In the genomic region with DNA sequence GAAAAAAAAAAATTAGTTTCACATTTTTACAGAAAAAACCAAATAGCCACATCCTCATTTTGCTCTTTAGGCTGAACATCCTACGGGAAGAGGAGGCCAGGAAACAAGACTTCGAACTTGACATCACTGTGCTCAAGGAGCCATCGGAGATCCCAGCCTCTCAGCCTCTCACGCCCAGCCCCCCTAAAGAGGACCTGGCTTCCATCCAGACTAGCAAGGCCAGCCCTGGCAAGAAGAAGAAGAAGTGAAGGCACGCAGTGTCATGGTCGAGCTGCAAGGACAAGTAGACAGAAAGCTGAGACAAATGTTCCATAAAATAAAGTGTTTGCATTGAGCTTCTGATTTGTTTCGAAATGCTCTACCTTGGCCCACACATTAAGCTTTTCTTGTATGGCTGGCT, we compare ENCODE assay signal across 40 mouse cellular contexts. TPM values are rescaled to one million over a fixed set of nuclear protein-coding genes. Genes with fewer than 3 reads are reported as not detected.
DNase-seq lines count a peak whose midpoint lies in the region; ATAC-seq lines count a peak whose summit lies in the region.
"Had no signal": no experiment of that assay in that cellular context is flagged by ENCODE, and none has a peak within 500 bp of the region (broad histone marks: within the 10 kb centered on the region; RNA-seq: fewer than 3 reads in every experiment).

No protein-coding gene starts in this region.

- H3K27ac ChIP-seq in heart, embryonic 13.5 days (replicated peaks), result no peak overlapping the region
- no peak overlapping the region for H3K27ac ChIP-seq in intestine, embryonic 16.5 days (ENCODE audit: low read length)
- no peak overlapping the region for H3K27ac ChIP-seq in hindbrain, embryonic 13.5 days
- H3K27ac ChIP-seq: embryonic facial prominence, embryonic 13.5 days; forebrain, embryonic 10.5 days; forebrain, embryonic 15.5 days; hindbrain, embryonic 14.5 days; kidney, postnatal 0 days; limb, embryonic 10.5 days; limb, embryonic 15.5 days; liver, embryonic 14.5 days; midbrain, embryonic 12.5 days; stomach, postnatal 0 days had no signal

- 0 out of 2 replicates have a peak overlapping the region, but pooled peaks have one; percentile 19 for H3K9ac ChIP-seq in heart, embryonic 13.5 days
- H3K9ac ChIP-seq in intestine, embryonic 16.5 days (ENCODE audit: low read depth, low read length), result no peak overlapping the region
- H3K9ac ChIP-seq in hindbrain, embryonic 13.5 days, result no peak overlapping the region
- H3K9ac ChIP-seq: embryonic facial prominence, embryonic 13.5 days; forebrain, embryonic 15.5 days; hindbrain, embryonic 14.5 days; limb, embryonic 15.5 days; liver, embryonic 14.5 days; midbrain, embryonic 12.5 days had no signal

- H3K4me1 ChIP-seq in heart, embryonic 13.5 days, result peaks cover 9% of the 10 kb centered on the region
- H3K4me1 ChIP-seq in intestine, embryonic 16.5 days (ENCODE audit: control insufficient read depth, insufficient read depth, low read length), result peaks cover 3% of the 10 kb centered on the region
- peaks cover 4% of the 10 kb centered on the region; the same call in 1 of the 2 replicates for H3K4me1 ChIP-seq in hindbrain, embryonic 13.5 days (replicated peaks)

- no peak overlapping the region for H3K4me2 ChIP-seq in heart, embryonic 13.5 days
- no peak overlapping the region for H3K4me2 ChIP-seq in intestine, embryonic 16.5 days (ENCODE audit: low read depth, low read length)
- H3K4me2 ChIP-seq in hindbrain, embryonic 13.5 days, result no peak overlapping the region
- H3K4me2 ChIP-seq: embryonic facial prominence, embryonic 13.5 days; forebrain, embryonic 15.5 days; heart, embryonic 11.5 days; hindbrain, embryonic 14.5 days; limb, embryonic 15.5 days; midbrain, embryonic 12.5 days had no signal

- no peak for DNase-seq in heart, adult 18-20 months
- DNase-seq in ovary, adult 18-20 months (ENCODE audit: low spot score), result peak; percentile 83
- DNase-seq in ovary, postnatal 10 days (ENCODE audit: low spot score), result no peak
- peak; percentile 80 for DNase-seq in adrenal gland, postnatal 14 days
- DNase-seq: cerebellum, adult 8-10 months; gastrocnemius, postnatal 25 days; heart, adult 11 months; heart, postnatal 4 days; kidney, adult 8-10 months; kidney, postnatal 4 days; lung, adult 2 months; right cerebral cortex, postnatal 4 days; thymus, postnatal 4 days had no signal

- no peak overlapping the region for H3K4me3 ChIP-seq in heart, embryonic 13.5 days
- no peak overlapping the region for H3K4me3 ChIP-seq in intestine, embryonic 16.5 days (ENCODE audit: low read length)
- no peak overlapping the region for H3K4me3 ChIP-seq in hindbrain, embryonic 13.5 days
- H3K4me3 ChIP-seq: embryonic facial prominence, embryonic 13.5 days; forebrain, embryonic 10.5 days; forebrain, embryonic 15.5 days; limb, embryonic 10.5 days; limb, embryonic 15.5 days; midbrain, embryonic 12.5 days had no signal

- no peak for ATAC-seq in heart, embryonic 13.5 days (ENCODE audit: extremely low read depth, insufficient number of reproducible peaks, low FRiP score, low TSS enrichment)
- ATAC-seq in intestine, embryonic 16.5 days, result no peak
- ATAC-seq in hindbrain, embryonic 13.5 days (ENCODE audit: low FRiP score), result no peak
- ATAC-seq: forebrain, embryonic 15.5 days; Patski had no signal

- no peaks in the 10 kb centered on the region for H3K27me3 ChIP-seq in heart, embryonic 13.5 days (replicated peaks)
- H3K27me3 ChIP-seq in intestine, embryonic 16.5 days (replicated peaks; ENCODE audit: control insufficient read depth, insufficient read depth, low read length), result no peaks in the 10 kb centered on the region
- no peaks in the 10 kb centered on the region for H3K27me3 ChIP-seq in hindbrain, embryonic 13.5 days
- H3K27me3 ChIP-seq: embryonic facial prominence, embryonic 13.5 days; forebrain, embryonic 15.5 days; limb, embryonic 15.5 days; midbrain, embryonic 12.5 days; Patski had no signal

- WGBS in heart, embryonic 13.5 days, result 75% methylated on average over 7 of the region's 7 CpGs
- 83% methylated on average over 7 of the region's 7 CpGs for WGBS in intestine, embryonic 16.5 days
- 88% methylated on average over 7 of the region's 7 CpGs for WGBS in hindbrain, embryonic 13.5 days

- H3K36me3 ChIP-seq in heart, embryonic 13.5 days, result peaks cover 66% of the 10 kb centered on the region
- peaks cover 12% of the 10 kb centered on the region for H3K36me3 ChIP-seq in intestine, embryonic 16.5 days (ENCODE audit: control insufficient read depth, insufficient read depth, low read length)
- H3K36me3 ChIP-seq in hindbrain, embryonic 13.5 days, result peaks cover 73% of the 10 kb centered on the region

- H3K9me3 ChIP-seq in heart, embryonic 13.5 days, result no peaks in the 10 kb centered on the region
- no peaks in the 10 kb centered on the region for H3K9me3 ChIP-seq in intestine, embryonic 16.5 days (ENCODE audit: control insufficient read depth, low read length)
- H3K9me3 ChIP-seq in hindbrain, embryonic 13.5 days, result no peaks in the 10 kb centered on the region
- H3K9me3 ChIP-seq: embryonic facial prominence, embryonic 13.5 days; forebrain, embryonic 10.5 days; forebrain, embryonic 15.5 days; limb, embryonic 10.5 days; limb, embryonic 15.5 days; midbrain, embryonic 12.5 days had no signal

RNA-seq across cellular contexts. Expression of gene Ccz1, which starts 29.3 kb away (rescaled TPM):
- 48.1 and 50.9 TPM in 2 replicates for polyA plus RNA-seq in heart, embryonic 13.5 days (2015; fragmentation: Nextera tagmentation; extraction: Ambion mirVana)
- total RNA-seq in heart, adult 18-20 months (2021), result 10 to 100 TPM; 25.1 to 28.1 TPM
- 47.6 and 59.7 TPM in 2 replicates for total RNA-seq in adrenal gland, postnatal 14 days (2021)
- 74.2 and 76.7 TPM in 2 replicates for polyA plus RNA-seq in intestine, embryonic 16.5 days (2015; fragmentation: Nextera tagmentation; extraction: Ambion mirVana)
- polyA plus RNA-seq in hindbrain, embryonic 13.5 days (2015; fragmentation: Nextera tagmentation; extraction: Ambion mirVana), result 80.9 and 88.5 TPM in 2 replicates

RNA-seq across cellular contexts. Expression of gene Ocm, which starts 41.1 kb away (rescaled TPM):
- not detected in 2 replicates for polyA plus RNA-seq in heart, embryonic 13.5 days (2015; fragmentation: Nextera tagmentation; extraction: Ambion mirVana)
- total RNA-seq in heart, adult 18-20 months (2021), result not detected
- not detected in 2 replicates for total RNA-seq in adrenal gland, postnatal 14 days (2021)
- not detected in 2 replicates for polyA plus RNA-seq in intestine, embryonic 16.5 days (2015; fragmentation: Nextera tagmentation; extraction: Ambion mirVana)
- polyA plus RNA-seq in hindbrain, embryonic 13.5 days (2015; fragmentation: Nextera tagmentation; extraction: Ambion mirVana), result 0.70 TPM in 1 of 2 replicates, not detected in the other
- total RNA-seq: adrenal gland, adult 18-20 months; common myeloid progenitor, adult 5-6 weeks; gastrocnemius, adult 18-20 months; gastrocnemius, postnatal 25 days; heart, postnatal 4 days; layer of hippocampus, adult 8-10 months; layer of hippocampus, postnatal 25 days; megakaryocyte progenitor cell, adult 5-6 weeks; MEL; monocyte, adult 5-6 weeks had no signal
- polyA plus RNA-seq: brain, embryonic 14.5 days; embryonic facial prominence, embryonic 13.5 days; forebrain, embryonic 10.5 days; forebrain, embryonic 15.5 days; heart, embryonic 11.5 days; heart, postnatal 0 days; hindbrain, embryonic 14.5 days; limb, embryonic 10.5 days; liver, embryonic 14.5 days; lung, adult 2 months; midbrain, embryonic 12.5 days; neural tube, embryonic 14.5 days; Patski; spleen, adult 2 months had no signal

RNA-seq across cellular contexts. Expression of gene Rsph10b, which starts 52.5 kb away (rescaled TPM):
- polyA plus RNA-seq in heart, embryonic 13.5 days (2015; fragmentation: Nextera tagmentation; extraction: Ambion mirVana), result 0.87 and 1.7 TPM in 2 replicates
- under 1 TPM; 0.22 to 0.90 TPM for total RNA-seq in heart, adult 18-20 months (2021)
- 1.3 and 1.7 TPM in 2 replicates for total RNA-seq in adrenal gland, postnatal 14 days (2021)
- polyA plus RNA-seq in intestine, embryonic 16.5 days (2015; fragmentation: Nextera tagmentation; extraction: Ambion mirVana), result 0.22 and 0.87 TPM in 2 replicates
- polyA plus RNA-seq in hindbrain, embryonic 13.5 days (2015; fragmentation: Nextera tagmentation; extraction: Ambion mirVana), result 3.1 and 3.2 TPM in 2 replicates
- total RNA-seq: common myeloid progenitor, adult 5-6 weeks had no signal

RNA-seq across cellular contexts. Expression of gene Gm42421, which starts 57.4 kb away (rescaled TPM):
- polyA plus RNA-seq in heart, embryonic 13.5 days (2015; fragmentation: Nextera tagmentation; extraction: Ambion mirVana), result 0.45 and 0.69 TPM in 2 replicates
- not detected for total RNA-seq in heart, adult 18-20 months (2021)
- total RNA-seq in adrenal gland, postnatal 14 days (2021), result not detected in 2 replicates
- 0.47 and 0.71 TPM in 2 replicates for polyA plus RNA-seq in intestine, embryonic 16.5 days (2015; fragmentation: Nextera tagmentation; extraction: Ambion mirVana)
- polyA plus RNA-seq in hindbrain, embryonic 13.5 days (2015; fragmentation: Nextera tagmentation; extraction: Ambion mirVana), result 1.9 and 2.4 TPM in 2 replicates
- total RNA-seq: adrenal gland, adult 18-20 months; common myeloid progenitor, adult 5-6 weeks; gastrocnemius, adult 18-20 months; gastrocnemius, postnatal 25 days; monocyte, adult 5-6 weeks had no signal
- polyA plus RNA-seq: lung, adult 2 months; spleen, adult 2 months; stomach, postnatal 0 days had no signal

Comparison
In these comparisons a context has a peak if more than half of its experiments do, and no peak if none do; other contexts are left out.
1. DNase-seq: peak in ovary, adult 18-20 months (single experiment) and adrenal gland, postnatal 14 days (single experiment); none in heart, adult 18-20 months (0 of 2) and ovary, postnatal 10 days (single experiment).